10 mouse cellular contexts compared by ENCODE assay signal in genomic region chr13:35969829-35970228, GRCm38 (mm10). TPM values are rescaled to one million over a fixed set of nuclear protein-coding genes. Genes with fewer than 3 reads are reported as not detected.
DNase-seq lines count a peak whose midpoint lies in the region; ATAC-seq and TF ChIP-seq lines count a peak whose summit lies in the region.
"Had no signal": no experiment of that assay in that cellular context is flagged by ENCODE, and none has a peak within 500 bp of the region (broad histone marks: within the 10 kb centered on the region; RNA-seq: fewer than 3 reads in every experiment).

No protein-coding gene starts in this region.

- peak overlapping the region; percentile 28 for H3K27ac ChIP-seq in left cerebral cortex, adult 2 months
- no peak overlapping the region for H3K27ac ChIP-seq in forebrain, embryonic 13.5 days
- H3K27ac ChIP-seq in limb, embryonic 15.5 days: no peak overlapping the region
- no peak overlapping the region for H3K27ac ChIP-seq in stomach, embryonic 14.5 days (ENCODE audit: low read length)

- H3K4me1 ChIP-seq in forebrain, embryonic 13.5 days: peaks cover 18% of the 10 kb centered on the region
- peaks cover 24% of the 10 kb centered on the region for H3K4me1 ChIP-seq in limb, embryonic 15.5 days
- 0 out of 2 replicates have a peak, but pooled peaks cover 3% of the 10 kb centered on the region for H3K4me1 ChIP-seq in stomach, embryonic 14.5 days (ENCODE audit: control insufficient read depth, insufficient read depth, low read length)

- H3K4me2 ChIP-seq in forebrain, embryonic 13.5 days: peak overlapping the region; percentile 99
- peak overlapping the region; percentile 100 for H3K4me2 ChIP-seq in limb, embryonic 15.5 days
- peak overlapping the region; percentile 100 for H3K4me2 ChIP-seq in stomach, embryonic 14.5 days (replicated peaks; ENCODE audit: low read depth, low read length)

- 24% methylated on average over 9 of the region's 9 CpGs for WGBS in forebrain, embryonic 13.5 days
- WGBS in limb, embryonic 15.5 days: 31% methylated on average over 9 of the region's 9 CpGs
- 31% methylated on average over 9 of the region's 9 CpGs for WGBS in stomach, embryonic 14.5 days

- H3K9ac ChIP-seq in forebrain, embryonic 13.5 days: peak overlapping the region; percentile 61; the same call in 1 of the 2 replicates
- H3K9ac ChIP-seq in limb, embryonic 15.5 days: no peak overlapping the region
- no peak overlapping the region for H3K9ac ChIP-seq in stomach, embryonic 14.5 days (replicated peaks; ENCODE audit: low read depth, low read length)

- H3K4me3 ChIP-seq in left cerebral cortex, adult 2 months: peak overlapping the region; percentile 56
- peak overlapping the region; percentile 57 for H3K4me3 ChIP-seq in forebrain, embryonic 13.5 days
- peak overlapping the region; percentile 61 for H3K4me3 ChIP-seq in limb, embryonic 15.5 days
- peak overlapping the region; percentile 62 for H3K4me3 ChIP-seq in stomach, embryonic 14.5 days (ENCODE audit: low read depth, low read length)

- 0 out of 2 replicates have a peak, but pooled peaks cover 3% of the 10 kb centered on the region for H3K36me3 ChIP-seq in forebrain, embryonic 13.5 days (ENCODE audit: poor library complexity, severe bottlenecking)
- no peaks in the 10 kb centered on the region for H3K36me3 ChIP-seq in limb, embryonic 15.5 days
- no peaks in the 10 kb centered on the region for H3K36me3 ChIP-seq in stomach, embryonic 14.5 days (ENCODE audit: control insufficient read depth, insufficient read depth, low read length)

- peaks cover 26% of the 10 kb centered on the region for H3K27me3 ChIP-seq in forebrain, embryonic 13.5 days
- H3K27me3 ChIP-seq in limb, embryonic 15.5 days: peaks cover 14% of the 10 kb centered on the region; the same call in 1 of the 2 replicates
- no peaks in the 10 kb centered on the region; the same call in 1 of the 2 replicates for H3K27me3 ChIP-seq in stomach, embryonic 14.5 days (ENCODE audit: control insufficient read depth, insufficient read depth, low read length)

- TF ChIP-seq CTCF in left cerebral cortex, adult 2 months (IDR thresholded peaks at IDR 0.05): no peak

- H3K9me3 ChIP-seq in forebrain, embryonic 13.5 days (replicated peaks): no peaks in the 10 kb centered on the region
- H3K9me3 ChIP-seq in limb, embryonic 15.5 days: no peaks in the 10 kb centered on the region
- H3K9me3 ChIP-seq in stomach, embryonic 14.5 days (ENCODE audit: control insufficient read depth, low read depth, low read length): no peaks in the 10 kb centered on the region

- ATAC-seq in forebrain, embryonic 13.5 days: no peak
- no peak for ATAC-seq in limb, embryonic 15.5 days (ENCODE audit: insufficient number of reproducible peaks, low FRiP score, low TSS enrichment, low read depth)
- ATAC-seq in stomach, embryonic 14.5 days (ENCODE audit: insufficient number of reproducible peaks, insufficient read depth, low FRiP score, low read depth): no peak
- no peak for ATAC-seq in inflammation-experienced regulatory T-cells, adult 6 months

- DNase-seq in left cerebral cortex, adult 2 months (ENCODE audit: extremely low spot score in 1 of 2, low spot score in 2 of 2): no peak
- no peak for DNase-seq in left cerebral cortex, postnatal 36 days (ENCODE audit: low spot score in 2 of 2)
- no peak for DNase-seq in cerebellum, postnatal 14 days
- DNase-seq in thymus, postnatal 10 days (ENCODE audit: low spot score in 2 of 2): no peak
- DNase-seq: gastrocnemius, postnatal 25 days had no signal

- intact Hi-C loops in left cerebral cortex, adult 2 months (cut with DNase I): no loop called here
- intact Hi-C loops in left cerebral cortex, postnatal 36 days (cut with DNase I): no loop called here

RNA-seq across cellular contexts. Expression of gene Ppp1r3g, which starts 11.2 kb away (rescaled TPM):
- 10 to 100 TPM; 17.0 to 19.0 TPM for total RNA-seq in left cerebral cortex, adult 2 months (2021)
- 10 to 100 TPM; 16.5 to 17.1 TPM for total RNA-seq in left cerebral cortex, postnatal 36 days (2021)
- 1.7 and 1.8 TPM in 2 replicates for polyA plus RNA-seq in forebrain, embryonic 13.5 days (2015; fragmentation: Nextera tagmentation; extraction: Ambion mirVana)
- polyA plus RNA-seq in limb, embryonic 15.5 days (2015; fragmentation: Nextera tagmentation; extraction: Ambion mirVana): 2.2 and 3.2 TPM in 2 replicates
- polyA plus RNA-seq in stomach, embryonic 14.5 days (2014; fragmentation: Nextera tagmentation; extraction: Ambion mirVana): 0.55 and 0.87 TPM in 2 replicates
- under 1 TPM in 1 of 3 experiments, not detected in 2; 0.19 TPM for polyA plus RNA-seq in inflammation-experienced regulatory T-cells, adult 6 months (2017; shearing (Covaris generic))
- total RNA-seq: gastrocnemius, postnatal 25 days; megakaryocyte, adult 5-6 weeks had no signal
